Mouse (Mus musculus) ES-E14 (cell line): ENCODE measurements at regions not wholly inside any gene's neighbourhood (a gene's known extent, or its start where the extent isn't known, plus 50 kb on each side); places are given as distances from the start of the nearest gene placed in this dataset.
A peak's percentile ranks its signal among the peaks of the same experiment; 100 is the strongest.

ENCODE experiments used
- DNase-seq: peaks from one replicate; pipeline ENCODE4 v3.0.0-alpha.2; 2013; ENCODE audit warnings: low read depth, low spot score
- H3K27ac ChIP-seq: 2 replicates; pipeline ENCODE4 v1.5.1; 2012; ENCODE audit warnings: low read depth, mild to moderate bottlenecking, low read length, moderate library complexity, mixed read lengths; ENCODE audit not compliant: poor library complexity, insufficient read depth, severe bottlenecking
- H3K36me3 ChIP-seq: 2 replicates; pipeline ENCODE4 v1.6.1; 2012; ENCODE audit warnings: mild to moderate bottlenecking, low read length, moderate library complexity, mixed read lengths; ENCODE audit not compliant: control insufficient read depth, poor library complexity, insufficient read depth, severe bottlenecking
- H3K4me1 ChIP-seq, 2 experiments: fragments of 150-350 bp in 1 of 2; sonication (generic) in 1 of 2; 2 replicates each; pipeline ENCODE4 v1.6.1; 2012; ENCODE audit warnings: low read length in 2 of 2, mild to moderate bottlenecking in 1 of 2, mixed read lengths in 1 of 2; ENCODE audit not compliant: control insufficient read depth in 2 of 2, insufficient read depth in 2 of 2, poor library complexity in 1 of 2
- H3K4me3 ChIP-seq, 2 experiments: fragments of 150-350 bp in 1 of 2; sonication (generic) in 1 of 2; 2 replicates each; pipeline ENCODE4 v1.5.1; 2012; ENCODE audit warnings: low read length in 2 of 2, low read depth in 1 of 2, mild to moderate bottlenecking in 1 of 2, mixed read lengths in 1 of 2; ENCODE audit not compliant: insufficient read depth in 1 of 2, poor library complexity in 1 of 2, severe bottlenecking in 1 of 2
- H3K9ac ChIP-seq: 2 replicates; pipeline ENCODE4 v1.6.1; 2012; ENCODE audit warnings: low read depth, mild to moderate bottlenecking, low read length, mixed read lengths; ENCODE audit not compliant: poor library complexity, insufficient read depth, severe bottlenecking
- H3K9me3 ChIP-seq: fragments of 150-350 bp; sonication (generic); 2 replicates; pipeline ENCODE4 v1.6.1; 2012; ENCODE audit warnings: low read depth, mild to moderate bottlenecking, low read length; ENCODE audit not compliant: control insufficient read depth, insufficient read depth
- CHD2 ChIP-seq: IDR thresholded peaks from 2 replicates; pipeline ENCODE4 v1.6.1; 2014; ENCODE audit warnings: mild to moderate bottlenecking, low read depth, low read length, inconsistent platforms
- HCFC1 ChIP-seq: IDR thresholded peaks from 2 replicates; pipeline ENCODE4 v1.6.1; 2012; ENCODE audit warnings: low read length, inconsistent platforms, borderline replicate concordance; ENCODE audit not compliant: insufficient read depth
- MAFK ChIP-seq: IDR thresholded peaks from 2 replicates; pipeline ENCODE4 v1.6.1; 2014; ENCODE audit warnings: mild to moderate bottlenecking, low read depth, low read length, inconsistent platforms; ENCODE audit not compliant: insufficient read depth
- ZC3H11A ChIP-seq: IDR thresholded peaks from 2 replicates; pipeline ENCODE4 v1.6.1; 2012; ENCODE audit warnings: low read depth, mild to moderate bottlenecking, inconsistent platforms, low read length, borderline replicate concordance
- ZNF384 ChIP-seq: IDR thresholded peaks from 2 replicates; pipeline ENCODE4 v1.6.1; 2012; ENCODE audit warnings: low read depth, low read length, inconsistent platforms
- in situ Hi-C, 2 experiments: fragments of 600-800 bp; cut with MboI; formaldehyde crosslinking; loops; one replicate each; pipeline ENCODE4 v1.15.1; 2025; ENCODE audit warnings: low sequenced_read_pairs in 2 of 2, inconsistent platforms in 1 of 2; ENCODE audit not compliant: unreplicated experiment in 2 of 2

GRCm38 (mm10) chr17:60832531-60832930, 1819.4 kb upstream of the Nudt12 start:
- H3K36me3 ChIP-seq, result no peaks in the 10 kb centered on the region

GRCm38 (mm10) chr17:60830498-60830897, 1817.3 kb upstream of the Nudt12 start:
- TF ChIP-seq CHD2 (no peak), HCFC1 (no peak), MAFK (no peak), ZNF384 (no peak), ZC3H11A (no peak)
- no peak overlapping the region for H3K9ac ChIP-seq
- in situ Hi-C loops, result no loop called here
- no peaks in the 10 kb centered on the region for H3K9me3 ChIP-seq
- DNase-seq, result no peak
- H3K36me3 ChIP-seq, result no peaks in the 10 kb centered on the region
- H3K27ac ChIP-seq, result no peak overlapping the region
- no peak overlapping the region for H3K4me3 ChIP-seq
- H3K4me1 ChIP-seq, result no peaks in the 10 kb centered on the region

More at GRCm38 (mm10) chr17:60832531-60832930, 1819.4 kb upstream of the Nudt12 start:
- no peak for TF ChIP-seq HCFC1
- no peak for TF ChIP-seq MAFK
- H3K27ac ChIP-seq, result no peak overlapping the region
- no peak overlapping the region for H3K9ac ChIP-seq
- DNase-seq, result no peak
- in situ Hi-C loops, result no loop called here
- no peak overlapping the region for H3K4me3 ChIP-seq
- no peaks in the 10 kb centered on the region for H3K4me1 ChIP-seq
- no peaks in the 10 kb centered on the region for H3K9me3 ChIP-seq

GRCm38 (mm10) chr17:60804715-60805449, 1791.7 kb upstream of the Nudt12 start:
- DNase-seq, result no peak
- no peak overlapping the region for H3K9ac ChIP-seq
- H3K36me3 ChIP-seq, result no peaks in the 10 kb centered on the region
- in situ Hi-C loops, result no loop called here
- H3K9me3 ChIP-seq, result no peaks in the 10 kb centered on the region
- H3K4me3 ChIP-seq, result no peak overlapping the region
- no peak for TF ChIP-seq ZNF384
- no peak for TF ChIP-seq MAFK
- no peak for TF ChIP-seq ZC3H11A
- no peak for TF ChIP-seq HCFC1
- TF ChIP-seq CHD2, result no peak
- no peak overlapping the region for H3K27ac ChIP-seq
- H3K4me1 ChIP-seq, result no peaks in the 10 kb centered on the region

GRCm38 (mm10) chr17:60762270-60762669, 1749.1 kb upstream of the Nudt12 start:
- Histone ChIP-seq H3K27ac (no peak overlapping the region), H3K4me1 (no peaks in the 10 kb centered on the region), H3K36me3 (no peaks in the 10 kb centered on the region), H3K4me3 (no peak overlapping the region), H3K9me3 (no peaks in the 10 kb centered on the region), H3K9ac (no peak overlapping the region)
- TF ChIP-seq MAFK, result peak; percentile 57; the same call in 1 of the 2 replicates
- no peak for TF ChIP-seq ZNF384
- TF ChIP-seq ZC3H11A, result no peak
- no peak for TF ChIP-seq HCFC1
- TF ChIP-seq CHD2, result no peak
- in situ Hi-C loops, result no loop called here
- no peak for DNase-seq

GRCm38 (mm10) chr17:60761100-60761499, 1747.9 kb upstream of the Nudt12 start:
- Histone ChIP-seq H3K9me3 (no peaks in the 10 kb centered on the region), H3K9ac (no peak overlapping the region), H3K4me3 (no peak overlapping the region), H3K4me1 (no peaks in the 10 kb centered on the region), H3K27ac (no peak overlapping the region), H3K36me3 (no peaks in the 10 kb centered on the region)
- DNase-seq, result no peak
- no peak for TF ChIP-seq ZC3H11A
- TF ChIP-seq ZNF384, result no peak
- no peak for TF ChIP-seq MAFK
- TF ChIP-seq CHD2, result no peak
- no peak for TF ChIP-seq HCFC1
- in situ Hi-C loops, result no loop called here
